Mouse (Mus musculus) small intestine, adult 2 months (tissue): ENCODE results near the gene Ckm. TPM values are rescaled to one million over a fixed set of nuclear protein-coding genes. Genes with fewer than 3 reads are reported as not detected.

ENCODE experiments used
- H3K27ac ChIP-seq: fragments of 200-500 bp; 2 replicates; pipeline ENCODE4 v1.5.1; 2012; ENCODE audit warnings: low read depth, low read length, control low read depth, inconsistent platforms; ENCODE audit not compliant: insufficient read depth
- H3K27me3 ChIP-seq: fragments of 200-500 bp; 2 replicates; pipeline ENCODE4 v1.6.1; 2012; ENCODE audit warnings: mild to moderate bottlenecking, moderate library complexity, low read length, inconsistent platforms; ENCODE audit not compliant: control insufficient read depth, insufficient read depth
- H3K36me3 ChIP-seq: fragments of 200-500 bp; 2 replicates; pipeline ENCODE4 v1.6.1; 2012; ENCODE audit warnings: mild to moderate bottlenecking, low read length, control low read depth, inconsistent platforms; ENCODE audit not compliant: control insufficient read depth, insufficient read depth
- H3K4me1 ChIP-seq: fragments of 200-500 bp; 2 replicates; pipeline ENCODE4 v1.6.1; 2012; ENCODE audit warnings: low read length, inconsistent platforms, mixed read lengths; ENCODE audit not compliant: control insufficient read depth, insufficient read depth, insufficient read length
- H3K4me3 ChIP-seq: fragments of 200-500 bp; 2 replicates; pipeline ENCODE4 v1.5.1; 2012; ENCODE audit warnings: low read depth, mild to moderate bottlenecking, control low read depth, inconsistent platforms, low read length, moderate library complexity
- CTCF ChIP-seq: fragments of 200-500 bp; IDR thresholded peaks from 2 replicates; pipeline ENCODE4 v1.5.1; 2012; ENCODE audit warnings: low read depth, mild to moderate bottlenecking, control low read depth, inconsistent platforms, low read length, moderate library complexity, mixed read lengths; ENCODE audit not compliant: insufficient replicate concordance, insufficient read length; ENCODE audit errors: extremely low read depth
- POLR2A ChIP-seq: fragments of 200-500 bp; IDR thresholded peaks from 2 replicates; pipeline ENCODE4 v1.6.1; 2012; ENCODE audit warnings: low read depth, mild to moderate bottlenecking, control low read depth, inconsistent platforms, low read length, moderate library complexity
- WGBS: fragments of 180-500 bp; shearing (Covaris S2); methylation state at CpG from one replicate; pipeline ENCODE4 v1.1.7; 2018; 5-methylcytosine and 5-hydroxymethylcytosine counted together
- polyA plus RNA-seq: library from polyadenylated mRNA; depleted of rRNA; stranded (reverse); fragments of >200 nt; gene quantifications from 2 replicates; pipeline ENCODE4 v1.2.3, GENCODE M21; 2012

Ckm gene
- polyA plus RNA-seq, 1 experiment = 31.9 TPM

DNA sequence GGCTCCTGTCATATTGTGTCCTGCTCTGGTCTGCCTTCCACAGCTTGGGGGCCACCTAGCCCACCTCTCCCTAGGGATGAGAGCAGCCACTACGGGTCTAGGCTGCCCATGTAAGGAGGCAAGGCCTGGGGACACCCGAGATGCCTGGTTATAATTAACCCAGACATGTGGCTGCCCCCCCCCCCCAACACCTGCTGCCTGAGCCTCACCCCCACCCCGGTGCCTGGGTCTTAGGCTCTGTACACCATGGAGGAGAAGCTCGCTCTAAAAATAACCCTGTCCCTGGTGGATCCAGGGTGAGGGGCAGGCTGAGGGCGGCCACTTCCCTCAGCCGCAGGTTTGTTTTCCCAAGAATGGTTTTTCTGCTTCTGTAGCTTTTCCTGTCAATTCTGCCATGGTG lies 5.2 kb downstream of the Ckm start:
- no peaks in the 10 kb centered on the region for H3K36me3 ChIP-seq
- H3K4me1 ChIP-seq = peaks cover 2% of the 10 kb centered on the region; the same call in 1 of the 2 replicates
- H3K27ac ChIP-seq = no peak overlapping the region
- no peak overlapping the region for H3K4me3 ChIP-seq
- H3K27me3 ChIP-seq = no peaks in the 10 kb centered on the region; the same call in 1 of the 2 replicates
- WGBS = 60% methylated on average over 6 of the region's 6 CpGs
- no peak for TF ChIP-seq POLR2A
- no peak for TF ChIP-seq CTCF

GRCm38 (mm10) chr7:19410766-19411344 lies 6.3 kb downstream of the Ckm start:
- Histone ChIP-seq H3K27ac (no peak overlapping the region), H3K4me3 (peak overlapping the region; percentile 18; the same call in 1 of the 2 replicates), H3K4me1 (no peaks in the 10 kb centered on the region; the same call in 1 of the 2 replicates), H3K27me3 (no peaks in the 10 kb centered on the region; the same call in 1 of the 2 replicates), H3K36me3 (no peaks in the 10 kb centered on the region)
- TF ChIP-seq POLR2A (no peak), CTCF (no peak)
- 58% methylated on average over 11 of the region's 11 CpGs for WGBS

DNA sequence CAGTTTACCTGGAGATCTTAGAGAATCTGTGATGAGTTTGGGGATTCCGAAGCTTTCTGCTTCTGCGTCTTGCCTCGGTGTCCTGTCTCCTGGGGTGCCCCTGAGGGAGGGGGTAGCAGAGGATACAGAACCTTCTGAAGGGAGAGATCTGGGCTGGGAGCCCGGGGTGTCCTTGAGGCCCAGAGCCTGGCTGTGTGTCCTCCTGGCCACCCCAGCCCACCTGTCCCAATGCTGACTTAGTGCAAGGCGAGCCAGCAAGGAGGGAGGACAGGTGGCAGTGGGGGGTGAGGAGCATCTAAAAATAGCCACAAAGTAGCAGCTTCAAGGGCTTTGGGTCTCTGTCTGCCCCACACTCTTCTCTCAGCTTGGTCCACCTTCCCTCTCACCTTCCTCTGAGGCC lies 7.2 kb downstream of the Ckm start:
- TF ChIP-seq POLR2A = no peak
- no peak for TF ChIP-seq CTCF

GRCm38 (mm10) chr7:19413525-19413924 lies 8.9 kb downstream of the Ckm start:
- no peak overlapping the region for H3K4me3 ChIP-seq
- H3K27ac ChIP-seq = no peak overlapping the region
- 43% methylated on average over 3 of the region's 3 CpGs for WGBS
- TF ChIP-seq CTCF (no peak), POLR2A (no peak)
- H3K27me3 ChIP-seq = peaks cover 6% of the 10 kb centered on the region
- no peaks in the 10 kb centered on the region for H3K4me1 ChIP-seq
- no peaks in the 10 kb centered on the region for H3K36me3 ChIP-seq

More for the DNA sequence above, 7.2 kb downstream of the Ckm start:
- 71% methylated on average over 5 of the region's 5 CpGs for WGBS
- Histone ChIP-seq H3K4me3 (no peak overlapping the region), H3K27me3 (peaks cover 3% of the 10 kb centered on the region), H3K4me1 (no peaks in the 10 kb centered on the region; the same call in 1 of the 2 replicates), H3K36me3 (no peaks in the 10 kb centered on the region), H3K27ac (no peak overlapping the region)

- H3K4me3 ChIP-seq = no peak overlapping the region
- H3K4me1 ChIP-seq = peaks cover 8% of the 10 kb centered on the region
- H3K27ac ChIP-seq = no peak overlapping the region
- WGBS = 65% methylated on average over 15 of the region's 15 CpGs
- H3K36me3 ChIP-seq = no peaks in the 10 kb centered on the region
- H3K27me3 ChIP-seq = peaks cover 8% of the 10 kb centered on the region
- TF ChIP-seq CTCF (no peak), POLR2A (no peak)
These were observed 12.0 kb downstream of the Ckm start for GRCm38 (mm10) chr7:19416590-19416989.

GRCm38 (mm10) chr7:19420121-19420520 lies 15.5 kb downstream of the Ckm start:
- Histone ChIP-seq H3K27me3 (peaks cover 8% of the 10 kb centered on the region), H3K36me3 (no peaks in the 10 kb centered on the region; the same call in 1 of the 2 replicates), H3K4me3 (0 out of 2 replicates have a peak overlapping the region, but pooled peaks have one; percentile 9), H3K27ac (no peak overlapping the region), H3K4me1 (peaks cover 9% of the 10 kb centered on the region)
- WGBS = 5% methylated on average over 28 of the region's 28 CpGs
- TF ChIP-seq CTCF = no peak

DNA sequence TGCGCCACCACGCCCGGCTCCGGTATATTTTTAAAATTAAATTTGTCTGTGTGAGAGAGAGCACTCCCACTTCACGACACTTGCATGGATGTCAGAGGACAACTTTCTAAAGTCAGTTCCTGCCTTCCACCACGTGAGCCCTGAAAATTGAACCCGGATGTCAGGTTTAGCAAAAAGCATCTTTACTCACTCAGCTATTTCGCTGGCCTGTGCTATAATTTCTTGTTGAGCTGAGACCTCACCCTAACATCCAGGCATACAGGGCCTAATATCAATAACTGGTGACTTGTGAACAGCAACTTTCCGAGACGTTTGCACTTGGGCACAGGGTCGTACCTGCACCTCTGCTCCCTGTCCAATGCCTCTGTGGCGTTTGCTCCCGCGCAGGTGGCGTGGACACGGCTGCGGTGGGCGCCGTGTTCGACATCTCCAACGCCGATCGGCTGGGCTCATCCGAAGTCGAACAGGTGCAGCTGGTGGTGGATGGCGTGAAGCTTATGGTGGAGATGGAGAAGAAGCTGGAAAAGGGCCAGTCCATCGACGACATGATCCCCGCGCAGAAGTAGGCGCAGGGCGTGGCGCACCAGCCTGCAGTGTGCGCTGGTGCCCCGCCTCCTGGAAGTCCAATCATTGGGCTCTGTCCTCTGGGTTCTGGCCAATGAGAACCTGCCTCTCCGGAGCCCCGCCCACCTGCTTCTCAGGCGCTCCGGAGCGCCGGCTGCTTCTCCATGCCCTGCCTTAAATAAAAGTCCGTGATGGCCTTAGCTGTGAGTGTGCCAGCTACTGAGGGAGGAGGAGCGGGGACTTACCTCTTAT lies 16.5 kb downstream of the Ckm start:
- 8% methylated on average over 43 of the region's 43 CpGs for WGBS
- Histone ChIP-seq H3K27ac (no peak overlapping the region), H3K36me3 (peaks cover 6% of the 10 kb centered on the region), H3K4me3 (peak overlapping the region; percentile 66), H3K27me3 (peaks cover 8% of the 10 kb centered on the region), H3K4me1 (peaks cover 9% of the 10 kb centered on the region)
- no peak for TF ChIP-seq CTCF
- TF ChIP-seq POLR2A = no peak
